Mouse (Mus musculus) small intestine, adult 2 months (tissue): Measurements from ENCODE around the gene Lenep.

Experiments used
- CTCF ChIP-seq: fragments of 200-500 bp; IDR thresholded peaks from 2 replicates; pipeline ENCODE4 v1.5.1; 2012; ENCODE audit warnings: low read depth, mild to moderate bottlenecking, control low read depth, inconsistent platforms, low read length, moderate library complexity, mixed read lengths; ENCODE audit not compliant: insufficient replicate concordance, insufficient read length; ENCODE audit errors: extremely low read depth
- POLR2A ChIP-seq: fragments of 200-500 bp; IDR thresholded peaks from 2 replicates; pipeline ENCODE4 v1.6.1; 2012; ENCODE audit warnings: low read depth, mild to moderate bottlenecking, control low read depth, inconsistent platforms, low read length, moderate library complexity

DNA sequence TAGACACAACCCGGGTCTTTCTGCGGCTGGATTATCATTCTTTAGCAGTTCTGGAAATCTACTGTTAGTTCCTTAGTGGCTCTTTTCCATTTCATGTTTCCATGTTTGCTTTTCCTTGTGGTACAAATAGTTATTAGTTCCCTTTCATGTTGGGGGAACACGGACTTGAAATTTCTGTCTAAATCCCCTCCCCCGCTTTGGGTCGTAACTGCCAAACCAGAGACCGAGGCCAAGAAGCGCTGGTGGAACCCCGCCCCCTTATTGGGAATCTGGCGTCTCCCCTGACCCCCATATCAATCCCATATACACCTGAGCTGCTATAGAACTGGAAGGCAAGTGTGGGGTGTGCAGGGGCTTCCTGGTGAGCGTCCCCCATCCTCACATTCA lies 7.2 kb downstream of the Lenep start:
- TF ChIP-seq POLR2A, result no peak
- TF ChIP-seq CTCF, result no peak
